Mouse (Mus musculus): Measurements from ENCODE around the gene Gpx4.

Gene Gpx4

DNA sequence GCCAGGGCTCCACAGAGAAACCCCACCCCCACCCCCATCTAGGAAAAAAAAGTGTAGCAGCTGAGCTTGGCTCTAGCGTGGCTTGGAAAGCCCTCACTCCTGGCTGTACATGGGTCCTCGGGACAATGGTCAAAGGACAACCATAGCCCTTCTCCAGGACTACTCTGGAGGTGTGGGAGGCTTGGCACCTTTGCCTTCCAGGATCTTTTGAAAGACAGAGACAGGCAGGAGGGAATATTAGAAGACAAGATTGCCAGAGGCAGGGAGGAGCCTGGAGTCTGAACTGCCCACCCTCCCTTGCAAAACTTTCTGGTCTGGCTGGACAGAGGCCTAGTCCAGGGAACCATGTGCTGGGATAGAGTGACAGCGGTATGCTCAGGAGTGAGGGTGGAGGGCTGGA is 47.7 kb downstream of the Gpx4 start:
- TF ChIP-seq GATA4 (IDR thresholded peaks at IDR 0.05; ENCODE audit: insufficient replicate concordance, low read length), result no peak

DNA sequence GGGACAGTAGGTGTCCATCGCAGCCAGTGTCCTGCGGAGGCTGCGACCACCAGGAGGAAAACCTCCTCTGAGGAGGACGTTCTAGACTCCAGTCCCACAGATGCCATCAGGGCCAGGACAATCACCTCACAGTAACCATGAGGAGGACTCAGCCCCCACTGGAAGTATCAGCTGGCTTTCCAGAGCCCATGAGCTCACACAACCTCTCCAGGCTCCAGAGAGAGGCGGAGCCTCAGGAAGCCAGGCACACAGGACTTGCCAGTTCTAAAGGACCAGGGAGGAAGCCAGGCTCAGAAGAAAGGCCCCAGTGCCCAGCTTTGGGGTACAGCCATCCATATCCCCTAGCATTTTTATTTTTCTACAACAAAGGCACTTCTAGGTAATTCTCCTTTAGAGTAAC is 48.6 kb downstream of the Gpx4 start:
- no peak for TF ChIP-seq GATA4 (IDR thresholded peaks at IDR 0.05; ENCODE audit: insufficient replicate concordance, low read length)

DNA sequence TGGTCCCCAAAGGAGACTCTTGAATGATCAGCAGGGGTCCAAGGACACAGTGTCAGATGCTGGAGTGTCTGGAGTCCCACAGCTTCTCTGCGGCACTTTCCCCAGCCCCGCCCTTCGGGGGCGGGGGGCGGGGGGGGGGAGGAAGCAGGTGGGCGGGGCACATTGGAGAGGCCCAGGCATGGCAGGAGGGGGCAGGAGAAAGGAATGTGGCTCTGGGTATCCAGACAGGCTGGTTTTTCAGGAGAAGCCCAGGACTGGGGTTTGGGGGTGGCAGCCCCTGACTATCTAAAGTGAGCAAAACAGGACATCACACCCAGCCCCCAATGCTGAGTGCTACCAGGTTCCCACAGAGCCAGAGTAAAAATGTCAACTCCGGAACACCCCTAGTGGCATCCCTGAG is 50.3 kb downstream of the Gpx4 start:
- no peak for TF ChIP-seq GATA4 (IDR thresholded peaks at IDR 0.05; ENCODE audit: insufficient replicate concordance, low read length)

DNA sequence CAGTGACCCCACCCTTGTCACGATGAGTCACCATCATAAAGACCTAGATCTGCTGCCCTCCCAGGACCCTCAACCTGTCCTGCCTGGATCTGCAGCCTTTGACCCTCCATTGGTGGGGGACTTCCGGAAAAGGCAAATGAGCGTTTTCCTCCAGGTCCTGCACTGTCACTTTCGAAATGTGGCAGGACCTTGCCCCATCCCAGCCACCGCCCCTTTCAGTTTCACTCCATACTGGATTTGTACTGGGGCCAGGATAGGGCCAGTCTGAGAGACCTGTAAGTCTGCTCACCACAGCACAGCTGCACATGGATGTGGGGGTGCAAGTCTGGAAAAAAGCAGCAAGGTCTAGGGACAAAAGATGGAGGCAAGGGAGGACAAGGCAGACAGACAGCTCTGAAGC is 51.7 kb downstream of the Gpx4 start:
- TF ChIP-seq GATA4 (IDR thresholded peaks at IDR 0.05; ENCODE audit: insufficient replicate concordance, low read length), result no peak

DNA sequence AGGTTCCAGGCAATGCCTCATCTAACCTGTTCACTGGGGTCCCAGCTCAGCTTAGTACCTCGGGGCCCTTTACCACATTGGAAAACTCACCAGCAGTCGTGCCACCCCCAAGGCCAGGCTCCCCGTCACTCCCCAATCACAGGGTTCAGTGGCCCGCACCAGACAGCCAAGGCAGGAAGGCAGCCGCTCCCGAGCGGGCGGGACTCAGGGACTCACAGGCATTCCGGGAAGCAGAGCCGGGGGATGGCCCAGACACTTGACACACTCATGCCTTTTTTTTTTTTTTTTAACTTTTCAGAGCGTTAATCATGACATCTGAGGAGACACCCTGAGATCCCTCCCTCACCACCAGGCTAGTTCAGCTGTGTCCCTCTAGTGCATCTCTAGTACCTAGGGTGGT is 54.0 kb downstream of the Gpx4 start:
- no peak for TF ChIP-seq GATA4 (IDR thresholded peaks at IDR 0.05; ENCODE audit: insufficient replicate concordance, low read length)

DNA sequence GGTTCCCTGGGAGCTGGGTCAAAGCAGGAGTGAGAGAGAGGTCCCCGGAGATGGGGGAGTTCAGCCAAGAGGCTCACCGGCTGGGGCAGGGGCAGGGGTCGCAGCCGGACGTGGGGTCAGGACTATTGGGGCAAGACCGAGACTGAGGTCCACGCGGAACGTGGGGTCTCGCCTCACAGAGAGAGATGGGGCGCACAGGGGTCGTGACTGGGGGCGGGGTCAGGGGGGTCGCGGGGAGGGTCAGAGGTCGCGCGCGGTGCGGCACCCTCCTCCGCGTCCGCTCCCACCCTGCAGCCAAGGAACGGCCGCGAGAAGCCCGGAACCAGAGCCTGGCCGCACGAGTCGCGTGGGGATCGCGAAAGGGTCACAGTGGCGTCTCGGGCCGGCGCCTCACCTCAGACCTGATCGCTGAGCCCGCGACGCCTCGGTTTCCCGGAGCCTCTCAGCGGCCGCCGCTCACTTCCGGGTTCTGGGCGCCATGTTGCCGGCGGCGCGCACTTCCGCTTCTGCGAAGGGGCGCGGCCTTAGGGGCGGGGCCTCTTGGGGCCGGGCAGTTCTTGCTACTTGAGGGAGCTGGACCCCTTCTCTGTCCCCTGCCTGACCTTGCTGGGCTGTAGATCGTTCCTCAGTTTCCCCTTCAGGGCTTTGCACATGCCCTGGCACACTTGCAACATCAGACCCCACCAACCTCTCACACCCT is 55.4 kb downstream of the Gpx4 start:
- no peak for TF ChIP-seq GATA4 (IDR thresholded peaks at IDR 0.05; ENCODE audit: insufficient replicate concordance, low read length)

DNA sequence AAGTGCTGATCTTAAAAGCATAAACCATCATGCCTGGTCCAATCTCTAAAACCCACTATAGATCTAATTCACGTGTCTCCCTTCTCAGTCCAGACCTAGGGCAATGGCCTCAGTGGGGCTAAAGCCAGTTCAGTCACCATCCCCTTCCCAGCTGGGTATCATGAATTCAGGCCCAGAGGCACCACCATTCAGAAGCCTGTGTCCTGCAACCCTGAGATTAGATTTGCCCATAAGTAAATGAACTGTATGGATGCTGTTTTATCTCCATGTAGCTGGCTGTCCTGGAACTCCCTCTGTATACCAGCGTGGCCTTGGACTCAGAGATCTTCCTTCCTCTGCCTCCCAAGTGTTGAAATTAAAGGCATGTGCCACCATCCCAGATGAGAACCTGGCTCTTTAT is 56.1 kb downstream of the Gpx4 start:
- no peak for TF ChIP-seq GATA4 (IDR thresholded peaks at IDR 0.05; ENCODE audit: insufficient replicate concordance, low read length)

DNA sequence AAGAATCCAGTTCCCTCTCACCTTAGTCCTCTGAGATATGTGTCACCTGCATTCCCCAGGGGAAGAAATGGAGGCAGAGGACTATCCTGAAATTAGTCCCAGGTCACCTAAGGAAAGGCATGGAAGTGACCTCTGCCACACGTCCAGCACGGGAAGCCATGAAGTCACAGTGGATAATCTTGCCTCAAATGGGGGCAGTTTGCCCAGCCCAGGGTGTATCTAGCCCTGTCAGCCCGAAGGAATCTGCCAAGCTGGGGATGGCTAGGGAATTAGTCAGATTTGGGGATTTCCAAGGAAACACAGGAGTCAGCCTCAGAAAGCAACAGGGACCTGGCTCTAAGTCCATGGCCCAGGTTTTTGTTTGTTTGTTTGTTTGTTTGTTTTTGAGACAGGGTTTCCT is 57.2 kb downstream of the Gpx4 start:
- TF ChIP-seq GATA4 (IDR thresholded peaks at IDR 0.05; ENCODE audit: insufficient replicate concordance, low read length), result no peak

DNA sequence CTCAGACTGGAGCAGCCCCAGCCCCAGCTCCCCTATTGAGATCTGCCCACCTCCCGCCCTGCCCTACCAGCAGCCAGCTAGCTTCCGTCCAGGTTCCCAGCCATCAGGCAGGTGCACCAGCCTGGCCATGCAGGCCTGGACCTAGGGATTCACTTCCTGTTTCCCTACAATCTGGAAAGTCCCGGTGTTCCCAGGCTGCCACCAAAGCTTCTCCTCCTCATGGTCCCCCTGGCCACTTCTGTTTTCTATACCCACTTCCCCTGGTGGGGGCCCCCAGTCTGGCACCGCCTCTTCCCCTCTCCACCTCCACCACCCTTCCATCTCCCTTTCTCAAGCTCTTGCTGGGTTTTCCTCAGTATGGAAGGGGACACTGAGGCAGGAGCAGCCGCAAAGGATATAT is 58.5 kb downstream of the Gpx4 start, which contains the start of gene Sbno2:
TSS of gene Sbno2 (minus strand) at position 112 of the 400 bp plus-strand sequence.
- TF ChIP-seq GATA4 (IDR thresholded peaks at IDR 0.05; ENCODE audit: insufficient replicate concordance, low read length), result no peak

DNA sequence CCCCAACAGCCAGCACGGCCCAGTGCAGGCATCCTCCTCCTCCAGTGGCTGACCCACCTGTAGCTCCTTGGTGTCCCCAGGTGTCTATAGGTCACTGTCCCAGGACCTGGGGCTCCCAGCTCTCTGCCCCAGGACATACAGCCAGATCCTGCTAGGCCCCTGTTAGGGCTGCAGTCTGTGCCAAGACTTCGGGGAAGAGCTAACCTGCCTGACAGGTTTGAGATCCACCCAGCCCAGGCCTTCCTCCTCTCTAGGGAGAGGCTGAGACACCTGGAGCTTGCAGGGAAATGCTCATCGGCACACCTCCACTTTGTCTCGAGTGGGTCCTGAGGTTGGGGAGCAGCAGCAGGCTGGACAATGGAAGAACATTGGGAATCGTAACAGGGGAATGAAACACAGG is 59.0 kb downstream of the Gpx4 start:
- TF ChIP-seq GATA4 (IDR thresholded peaks at IDR 0.05; ENCODE audit: insufficient replicate concordance, low read length), result no peak

Data from liver, adult (tissue).